Mouse (Mus musculus): ENCODE measurements at regions not wholly inside any gene's neighbourhood (a gene's known extent, or its start where the extent isn't known, plus 50 kb on each side); places are given as distances from the start of the nearest gene placed in this dataset.

DNA sequence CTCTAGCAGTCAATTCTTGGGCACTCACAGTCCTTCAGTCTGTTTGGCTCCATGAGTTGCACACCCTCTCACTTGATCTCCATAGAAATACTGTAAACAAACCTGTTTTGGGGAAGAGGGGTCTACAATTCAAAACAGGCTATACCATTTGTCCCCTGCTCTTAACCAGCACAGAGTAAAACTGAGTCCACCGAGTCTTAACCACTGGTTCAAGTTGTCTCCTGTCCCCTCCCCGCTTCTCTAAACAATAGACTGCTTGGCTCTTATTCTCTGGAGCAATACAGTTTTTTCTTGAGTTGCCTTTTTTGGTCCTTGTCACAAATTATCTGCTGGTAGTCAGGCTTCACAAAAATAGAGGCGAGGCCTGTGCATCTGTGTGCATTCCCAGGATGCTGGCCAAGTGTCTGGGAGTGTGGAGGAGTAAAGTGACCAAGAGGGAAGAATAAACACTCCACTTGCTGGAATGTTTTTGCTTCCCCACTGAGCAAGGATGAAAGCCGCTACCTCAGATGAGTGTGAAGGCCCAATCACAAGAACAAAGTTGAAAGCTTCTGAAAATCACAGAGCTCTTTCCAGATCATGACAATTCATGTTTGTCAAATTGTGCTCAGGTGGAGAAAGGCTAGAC lies 695.3 kb downstream of the Cypt12 start:
- H3K4me1 ChIP-seq (ENCODE audit: control insufficient read depth in 1 of 2, insufficient read depth in 2 of 2): peaks cover 0 to 7% of the 10 kb centered on the region in 2 experiments; a peak in 1 of 4 replicates
- no peak overlapping the region for H3K9ac ChIP-seq (ENCODE audit: insufficient read depth, low read depth)
- no peaks in the 10 kb centered on the region for H3K36me3 ChIP-seq (replicated peaks in 1 of 2; ENCODE audit: control insufficient read depth in 1 of 2, insufficient read depth in 1 of 2, low read length in 1 of 2)
- no peak overlapping the region for H3K4me2 ChIP-seq (ENCODE audit: insufficient read depth, low read depth, poor library complexity, severe bottlenecking)
- no peaks in the 10 kb centered on the region for H3K9me3 ChIP-seq (replicated peaks; ENCODE audit: low read length)
- H3K4me3 ChIP-seq (replicated peaks in 1 of 3; ENCODE audit: low read depth in 2 of 3, low read length in 2 of 3, poor library complexity in 1 of 3): no peak overlapping the region
- H3K27me3 ChIP-seq (replicated peaks): no peaks in the 10 kb centered on the region
- no peak for TF ChIP-seq USF1 (IDR thresholded peaks at IDR 0.05; ENCODE audit: low read depth, low read length)
- no peak for TF ChIP-seq IRF4 (IDR thresholded peaks at IDR 0.05; ENCODE audit: low read depth, low read length)
- TF ChIP-seq KAT2A (IDR thresholded peaks at IDR 0.05; ENCODE audit: insufficient replicate concordance, low read length): no peak
- no peak for TF ChIP-seq MYC (IDR thresholded peaks at IDR 0.05; ENCODE audit: low read depth, low read length)
- DNase-seq (ENCODE audit: extremely low read depth): no peak
- H3K79me2 ChIP-seq (replicated peaks; ENCODE audit: control insufficient read depth, extremely low read depth, insufficient read depth, poor library complexity, severe bottlenecking): no peaks in the 10 kb centered on the region
- dilution Hi-C loops (cut with MboI; ENCODE audit: extremely low pct_ligation_motif_present, extremely low pct_unique_long_range_greater_than_20kb, low sequenced_read_pairs): no loop called here
- in situ Hi-C loops (cut with MboI; ENCODE audit: low pct_ligation_motif_present, low pct_unique_long_range_greater_than_20kb, low sequenced_read_pairs): no loop called here
- no peak overlapping the region for H3K27ac ChIP-seq (ENCODE audit: insufficient read depth, low read depth)

DNA sequence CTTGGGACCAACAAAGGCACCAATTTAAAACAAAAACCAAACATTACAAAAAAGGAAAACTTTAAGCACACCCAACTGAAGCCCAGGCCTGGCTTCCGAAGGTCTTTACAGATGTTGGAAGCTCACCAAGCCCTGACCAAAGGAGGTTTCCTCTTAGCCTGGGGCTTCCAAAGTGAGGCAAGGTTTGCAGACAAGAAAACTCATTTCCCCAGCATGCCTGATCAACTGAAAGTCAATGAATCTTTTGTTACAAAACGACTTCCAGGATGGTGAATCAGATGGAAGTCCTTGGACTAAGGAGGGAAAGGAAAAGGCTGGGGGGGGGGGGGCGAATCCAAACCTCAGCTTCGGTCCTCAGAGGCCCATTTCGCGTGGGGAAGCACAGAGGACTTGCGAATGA lies 697.3 kb downstream of the Cypt12 start:
- Histone ChIP-seq H3K9ac (ENCODE audit: insufficient read depth, low read depth) (no peak overlapping the region), H3K36me3 (replicated peaks in 1 of 2; ENCODE audit: control insufficient read depth in 1 of 2, insufficient read depth in 1 of 2, low read length in 1 of 2) (no peaks in the 10 kb centered on the region), H3K27me3 (replicated peaks) (no peaks in the 10 kb centered on the region), H3K4me3 (replicated peaks in 1 of 3; ENCODE audit: low read depth in 2 of 3, low read length in 2 of 3, poor library complexity in 1 of 3) (no peak overlapping the region), H3K9me3 (replicated peaks; ENCODE audit: low read length) (no peaks in the 10 kb centered on the region), H3K4me1 (ENCODE audit: control insufficient read depth in 1 of 2, insufficient read depth in 2 of 2) (peaks cover 0 to 4% of the 10 kb centered on the region in 2 experiments; a peak in 1 of 4 replicates), H3K79me2 (replicated peaks; ENCODE audit: control insufficient read depth, extremely low read depth, insufficient read depth, poor library complexity, severe bottlenecking) (no peaks in the 10 kb centered on the region), H3K27ac (ENCODE audit: insufficient read depth, low read depth) (no peak overlapping the region), H3K4me2 (ENCODE audit: insufficient read depth, low read depth, poor library complexity, severe bottlenecking) (no peak overlapping the region)
- in situ Hi-C loops (cut with MboI; ENCODE audit: low pct_ligation_motif_present, low pct_unique_long_range_greater_than_20kb, low sequenced_read_pairs): no loop called here
- TF ChIP-seq MXI1 (IDR thresholded peaks at IDR 0.05; ENCODE audit: low read depth, low read length): no peak
- no peak for TF ChIP-seq USF1 (IDR thresholded peaks at IDR 0.05; ENCODE audit: low read depth, low read length)
- no peak for TF ChIP-seq PAX5 (IDR thresholded peaks at IDR 0.05; ENCODE audit: low read length)
- TF ChIP-seq MAZ (IDR thresholded peaks at IDR 0.05; ENCODE audit: low read depth, low read length): no peak
- no peak for TF ChIP-seq MYC (IDR thresholded peaks at IDR 0.05; ENCODE audit: low read depth, low read length)
- TF ChIP-seq GABPA (IDR thresholded peaks at IDR 0.05; ENCODE audit: insufficient replicate concordance, low read depth, low read length): no peak
- TF ChIP-seq NRF1 (IDR thresholded peaks at IDR 0.05; ENCODE audit: low read depth, low read length): no peak
- no peak for TF ChIP-seq JUN (IDR thresholded peaks at IDR 0.05; ENCODE audit: insufficient read depth, low read depth, low read length)
- no peak for TF ChIP-seq NELFE (IDR thresholded peaks at IDR 0.05; ENCODE audit: low read depth, low read length)
- TF ChIP-seq KAT2A (IDR thresholded peaks at IDR 0.05; ENCODE audit: insufficient replicate concordance, low read length): no peak
- TF ChIP-seq RCOR1 (conservative IDR thresholded peaks at IDR 0.05; ENCODE audit: low read depth, low read length): no peak
- TF ChIP-seq CTCF (conservative IDR thresholded peaks at IDR 0.05 in 1 of 2, IDR thresholded peaks at IDR 0.05 in 1 of 2; ENCODE audit: low read depth in 2 of 2, low read length in 2 of 2): no peak
- no peak for TF ChIP-seq RAD21 (IDR thresholded peaks at IDR 0.05; ENCODE audit: low read depth, low read length)
- TF ChIP-seq MAFK (IDR thresholded peaks at IDR 0.05; ENCODE audit: insufficient replicate concordance, low read length): no peak
- TF ChIP-seq POLR2AphosphoS2 (IDR thresholded peaks at IDR 0.05; ENCODE audit: low read depth, low read length): no peak
- no peak for TF ChIP-seq CHD2 (IDR thresholded peaks at IDR 0.05; ENCODE audit: low read length)
- TF ChIP-seq TCF12 (IDR thresholded peaks at IDR 0.05; ENCODE audit: low read depth, low read length): no peak
- no peak for TF ChIP-seq ZC3H11A (IDR thresholded peaks at IDR 0.05; ENCODE audit: low read depth, low read length)
- TF ChIP-seq CHD1 (IDR thresholded peaks at IDR 0.05; ENCODE audit: low read depth, low read length): no peak
- no peak for TF ChIP-seq TBP (conservative IDR thresholded peaks at IDR 0.05; ENCODE audit: low read depth, low read length)
- DNase-seq (ENCODE audit: extremely low read depth): no peak
- dilution Hi-C loops (cut with MboI; ENCODE audit: extremely low pct_ligation_motif_present, extremely low pct_unique_long_range_greater_than_20kb, low sequenced_read_pairs): no loop called here

Data from CH12.LX (cell line).